Mouse (Mus musculus): ENCODE data around the gene Smyd3.

The Smyd3 gene

GRCm38 (mm10) chr1:179061053-179061452, 456.8 kb downstream of the Smyd3 start:
- no peak for DNase-seq (ENCODE audit: low spot score)

- no peak for DNase-seq (ENCODE audit: low spot score)
Measured at GRCm38 (mm10) chr1:179060113-179060955, 457.5 kb downstream of the Smyd3 start.

GRCm38 (mm10) chr1:179059286-179060112, 458.3 kb downstream of the Smyd3 start:
- no peak for DNase-seq (ENCODE audit: low spot score)

- no peak for DNase-seq (ENCODE audit: low spot score)
Measured at GRCm38 (mm10) chr1:179058675-179059074, 459.2 kb downstream of the Smyd3 start.

- no peak for DNase-seq (ENCODE audit: low spot score)
Measured at GRCm38 (mm10) chr1:179055760-179056159, 462.1 kb downstream of the Smyd3 start.

GRCm38 (mm10) chr1:179054385-179055116, 463.3 kb downstream of the Smyd3 start:
- no peak for DNase-seq (ENCODE audit: low spot score)

- DNase-seq (ENCODE audit: low spot score): no peak
Measured at GRCm38 (mm10) chr1:179052545-179053180, 465.2 kb downstream of the Smyd3 start.

GRCm38 (mm10) chr1:179047931-179048596, 469.8 kb downstream of the Smyd3 start:
- no peak for DNase-seq (ENCODE audit: low spot score)

GRCm38 (mm10) chr1:179045856-179046714, 471.8 kb downstream of the Smyd3 start:
- DNase-seq (ENCODE audit: low spot score): no peak

GRCm38 (mm10) chr1:179044165-179044564, 473.7 kb downstream of the Smyd3 start:
- DNase-seq (ENCODE audit: low spot score): no peak

- DNase-seq (ENCODE audit: low spot score): peak; percentile 50
Measured at GRCm38 (mm10) chr1:179043644-179044043, 474.2 kb downstream of the Smyd3 start.

GRCm38 (mm10) chr1:179041905-179042337, 475.9 kb downstream of the Smyd3 start:
- no peak for DNase-seq (ENCODE audit: low spot score)

- DNase-seq (ENCODE audit: low spot score): no peak
Measured at GRCm38 (mm10) chr1:179041231-179041904, 476.5 kb downstream of the Smyd3 start.

GRCm38 (mm10) chr1:179038801-179039200, 479.0 kb downstream of the Smyd3 start:
- no peak for DNase-seq (ENCODE audit: low spot score)

- no peak for DNase-seq (ENCODE audit: low spot score)
Measured at GRCm38 (mm10) chr1:179032947-179033346, 484.9 kb downstream of the Smyd3 start.

- DNase-seq (ENCODE audit: low spot score): no peak
Measured at GRCm38 (mm10) chr1:179031581-179031980, 486.3 kb downstream of the Smyd3 start.

- DNase-seq (ENCODE audit: low spot score): no peak
Measured at GRCm38 (mm10) chr1:179026614-179027013, 491.2 kb downstream of the Smyd3 start.

GRCm38 (mm10) chr1:179025169-179025568, 492.7 kb downstream of the Smyd3 start:
- no peak for DNase-seq (ENCODE audit: low spot score)

GRCm38 (mm10) chr1:179023486-179023885, 494.4 kb downstream of the Smyd3 start:
- DNase-seq (ENCODE audit: low spot score): no peak

GRCm38 (mm10) chr1:179017428-179017827, 500.4 kb downstream of the Smyd3 start:
- DNase-seq (ENCODE audit: low spot score): no peak
